Mouse (Mus musculus) retina, adult 2 months (tissue): Measurements from ENCODE around the gene Cant1.
A peak's percentile ranks its signal among the peaks of the same experiment; 100 is the strongest.

Experiments used
- DNase-seq: peaks from one replicate; pipeline ENCODE4 v3.0.0-alpha.2; 2012; ENCODE audit warnings: low read depth, low spot score

Cant1 gene

DNA sequence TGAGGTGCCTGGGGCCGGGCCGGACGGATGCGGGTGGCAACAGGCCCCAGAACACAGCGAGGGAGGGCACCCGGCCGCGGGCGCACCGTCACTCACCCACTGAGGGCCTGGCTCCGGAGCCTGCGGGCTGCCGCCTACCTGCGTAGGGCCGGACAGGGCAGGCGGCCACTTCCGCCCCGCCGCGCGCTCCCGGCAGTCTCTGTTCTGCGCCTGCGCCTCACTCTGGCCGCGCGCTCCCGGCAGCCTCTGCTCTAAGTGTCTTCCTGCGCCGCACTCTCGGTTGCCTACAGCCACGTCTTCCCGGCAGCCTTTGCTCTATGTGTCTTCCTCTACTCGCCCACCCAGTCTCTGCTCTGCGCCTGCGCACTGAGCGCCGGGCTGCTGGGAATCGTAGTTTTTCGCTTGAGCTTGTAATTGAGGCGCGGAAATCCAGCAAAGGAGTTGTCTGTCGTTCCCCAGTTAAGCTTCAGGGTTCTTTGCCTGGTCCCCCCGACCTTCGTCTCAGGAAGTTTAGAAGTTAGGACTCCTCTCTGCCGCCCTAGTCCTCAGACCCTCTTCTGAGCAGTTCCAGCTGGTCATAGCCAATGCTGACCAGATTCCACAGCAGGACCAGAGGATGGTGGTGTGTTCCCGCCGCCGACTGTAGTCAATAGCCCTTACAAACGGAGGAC is at the start of gene Cant1:
Gene Cant1, minus strand, starts transcription at position 253 of the 671 bp plus-strand sequence.
- peak; percentile 97 for DNase-seq

DNA sequence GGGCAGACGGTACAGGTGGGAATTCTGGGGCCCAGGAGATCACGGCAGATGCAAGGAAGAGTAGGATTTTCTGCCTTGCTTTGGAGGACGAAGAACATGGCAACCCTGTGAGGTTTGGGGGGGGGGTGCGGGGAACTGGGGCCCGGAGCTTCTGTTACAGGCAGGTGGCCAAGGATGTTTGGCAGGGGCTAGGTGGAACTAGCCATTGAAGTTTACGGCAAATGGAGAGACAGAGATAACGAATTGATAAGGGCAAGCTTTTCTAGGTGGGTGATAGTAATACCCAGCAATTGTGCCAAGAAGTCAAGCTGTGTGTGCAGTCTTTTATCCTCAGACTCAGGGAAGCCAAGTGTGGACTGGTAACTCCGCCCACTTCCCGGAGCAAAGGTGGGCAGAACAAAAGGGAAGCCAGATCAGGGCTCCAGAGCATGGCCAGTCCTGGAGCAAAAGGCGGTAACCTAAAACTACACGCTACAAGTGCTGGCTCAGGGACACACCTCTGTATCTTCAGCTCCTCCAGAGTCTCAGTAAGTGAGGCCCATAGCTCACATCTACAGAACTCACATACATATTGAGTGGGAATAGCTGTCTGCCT is 48.7 kb upstream of the Cant1 start:
- DNase-seq: no peak

DNA sequence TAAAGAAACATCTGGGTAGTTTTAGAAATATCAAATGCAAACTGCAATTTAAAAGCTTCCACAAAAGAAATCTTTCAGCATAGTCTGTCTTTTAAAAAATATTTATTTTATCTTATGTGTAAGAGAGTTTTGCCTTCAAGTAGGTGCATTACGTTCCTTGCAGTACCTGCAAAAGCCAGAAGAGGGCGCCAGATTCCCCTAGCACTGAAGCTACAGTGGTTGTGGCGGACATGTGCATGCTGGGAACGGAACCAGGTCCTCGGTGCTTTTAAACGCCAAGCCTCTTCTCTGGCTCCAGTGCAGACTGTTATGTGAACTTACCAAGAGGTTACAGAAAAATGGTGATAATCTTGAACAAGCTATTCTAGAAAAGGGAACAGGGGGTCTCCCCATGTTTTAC is 41.4 kb upstream of the Cant1 start:
- no peak for DNase-seq

DNA sequence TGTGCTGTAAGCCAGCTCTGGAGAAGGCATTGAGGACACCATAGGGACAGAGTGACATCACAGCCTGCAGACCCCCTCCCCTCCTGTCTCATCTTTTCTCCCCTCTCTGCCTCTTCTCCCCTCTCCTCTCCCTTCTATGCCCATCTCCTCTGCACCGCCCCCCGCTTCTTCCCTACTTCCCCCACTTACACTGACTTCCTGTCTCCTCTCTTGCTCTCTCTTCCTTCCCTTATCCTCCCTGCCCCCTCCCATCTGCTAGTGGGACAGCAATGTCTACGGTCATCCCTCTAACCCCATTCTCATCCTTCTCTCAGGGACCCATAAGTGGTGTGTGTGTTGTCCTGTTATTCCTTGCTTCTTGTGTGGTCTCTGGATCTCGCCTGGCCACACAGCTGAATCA is 40.6 kb upstream of the Cant1 start:
- no peak for DNase-seq

DNA sequence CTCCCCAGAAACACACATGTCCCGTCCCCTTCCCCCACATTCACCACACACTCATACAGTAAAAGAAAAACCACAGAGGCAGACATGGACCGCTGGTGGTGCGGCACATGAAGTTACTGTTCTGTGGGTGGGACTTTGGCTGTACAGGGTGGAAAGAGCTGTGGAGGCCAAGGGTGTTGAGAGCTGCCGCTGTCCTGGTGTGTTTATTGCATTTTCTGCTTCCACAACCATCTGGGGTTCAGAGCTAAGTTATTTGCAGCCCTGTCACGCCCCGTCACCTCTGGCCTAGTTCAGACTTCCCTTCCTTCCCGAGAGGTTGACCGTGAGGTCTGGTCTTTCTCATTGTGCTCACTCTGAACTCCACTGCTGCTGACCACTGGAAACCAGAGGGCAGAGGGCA is 40.2 kb upstream of the Cant1 start:
- no peak for DNase-seq

DNA sequence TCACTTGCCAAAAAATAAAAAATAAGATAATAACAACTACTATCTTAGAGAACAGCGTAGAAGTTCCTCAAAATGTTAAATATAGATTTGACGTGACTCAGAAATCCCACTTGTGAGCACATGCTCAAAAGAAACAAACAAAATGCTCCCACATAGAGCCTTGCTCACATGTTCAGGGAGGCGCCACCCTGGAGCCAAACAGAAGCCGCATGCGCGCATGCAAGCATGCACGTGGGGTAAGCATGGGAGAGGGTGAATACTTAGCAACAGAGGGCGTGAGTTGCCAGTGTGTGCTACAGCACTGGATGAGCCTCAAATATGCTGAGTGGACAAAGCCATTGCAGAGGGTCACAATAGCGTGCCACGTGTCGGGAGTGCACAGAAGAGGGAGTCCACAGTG is 38.1 kb upstream of the Cant1 start:
- no peak for DNase-seq

DNA sequence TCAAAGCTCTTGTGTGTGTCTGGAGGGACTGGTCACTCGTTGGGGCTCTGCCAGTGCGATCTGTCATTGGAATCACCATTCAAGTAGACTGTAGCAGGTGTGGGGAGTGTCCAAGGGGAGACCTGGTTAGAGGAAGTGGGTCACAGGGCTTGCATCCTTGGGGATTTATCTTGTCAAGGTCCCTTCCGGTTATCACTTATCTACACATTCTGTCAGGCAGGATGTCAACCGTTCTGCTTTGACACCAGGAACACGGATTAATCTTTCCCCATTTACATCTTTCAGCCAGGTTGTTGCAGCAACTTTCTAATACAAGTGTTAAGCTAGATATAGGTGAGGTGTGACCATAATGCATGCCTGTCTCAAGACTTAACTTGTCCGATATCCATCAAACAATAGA is 36.9 kb upstream of the Cant1 start:
- DNase-seq: no peak

DNA sequence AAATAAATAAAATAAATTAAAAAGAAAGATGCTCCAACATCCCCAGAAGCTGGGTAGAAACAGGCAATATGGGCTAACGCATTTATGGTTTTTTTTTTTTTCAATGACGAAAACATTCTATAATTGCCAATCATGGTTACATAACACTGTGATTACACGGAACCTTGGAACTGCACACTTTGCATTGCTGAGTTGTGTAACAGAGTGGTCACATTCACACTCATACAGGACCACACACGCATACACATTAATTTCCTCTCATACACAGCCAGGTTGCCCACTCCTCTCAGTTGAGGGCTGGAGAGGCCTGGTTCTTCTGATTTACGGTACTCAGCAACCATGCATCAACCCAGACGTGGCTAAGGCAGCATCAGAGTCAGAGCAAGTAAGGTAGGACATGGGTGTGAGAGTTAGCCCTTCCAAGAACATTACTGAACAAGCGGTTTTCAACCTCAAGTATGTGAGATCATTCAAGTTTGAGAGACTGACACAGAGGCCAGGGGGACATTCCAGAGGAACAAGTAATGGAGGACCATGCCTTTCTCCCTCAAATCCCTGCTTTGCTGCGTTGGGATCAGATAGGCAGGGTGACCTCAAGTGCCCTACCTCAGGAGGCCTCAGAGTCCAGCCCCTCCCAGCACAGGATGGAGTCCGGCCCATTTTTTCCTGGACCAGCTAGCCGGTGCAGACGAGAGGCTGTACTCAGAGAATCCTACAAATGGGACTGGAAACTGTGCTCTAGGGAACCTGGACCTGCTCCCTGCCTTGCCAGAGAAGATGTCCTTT is 35.2 kb upstream of the Cant1 start:
- DNase-seq: no peak

DNA sequence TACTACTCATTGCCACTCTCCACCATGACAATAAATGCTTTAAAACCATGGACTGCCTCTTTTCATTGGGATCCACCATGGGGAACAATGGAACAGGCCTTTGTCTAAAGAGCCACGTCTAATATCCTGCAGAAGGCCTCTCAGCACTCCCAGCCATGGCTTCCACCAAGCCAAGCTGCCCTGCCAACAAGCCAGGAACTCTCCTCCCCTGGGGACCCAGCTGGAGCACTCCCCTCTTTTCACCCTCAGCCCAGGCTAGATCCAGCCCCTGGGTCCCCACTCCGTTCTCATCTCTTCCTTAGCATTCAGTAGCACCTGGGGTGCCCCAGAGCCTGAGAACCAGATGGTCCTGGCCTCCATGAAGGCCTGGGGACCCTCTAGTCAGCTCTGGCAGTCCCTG is 34.1 kb upstream of the Cant1 start:
- no peak for DNase-seq

DNA sequence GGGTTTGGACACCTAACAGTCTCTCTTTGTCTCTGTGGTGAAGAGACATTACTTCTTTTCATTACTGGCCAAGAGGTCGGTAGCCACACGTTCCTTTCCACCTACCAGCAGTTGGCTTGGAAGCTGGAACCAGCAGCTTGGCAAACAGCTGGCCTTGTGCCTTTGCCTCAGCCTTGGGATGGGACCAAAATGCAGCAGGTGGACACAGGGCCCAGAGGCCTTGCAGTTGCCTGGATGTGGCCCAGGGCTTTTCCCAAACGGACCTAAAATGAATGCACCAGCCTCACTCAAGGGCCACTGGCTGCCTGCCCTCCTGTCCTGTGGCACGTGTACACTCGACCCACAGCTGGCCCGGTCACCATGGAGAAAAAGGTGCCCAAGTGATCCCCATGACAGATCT is 32.3 kb upstream of the Cant1 start:
- no peak for DNase-seq

DNA sequence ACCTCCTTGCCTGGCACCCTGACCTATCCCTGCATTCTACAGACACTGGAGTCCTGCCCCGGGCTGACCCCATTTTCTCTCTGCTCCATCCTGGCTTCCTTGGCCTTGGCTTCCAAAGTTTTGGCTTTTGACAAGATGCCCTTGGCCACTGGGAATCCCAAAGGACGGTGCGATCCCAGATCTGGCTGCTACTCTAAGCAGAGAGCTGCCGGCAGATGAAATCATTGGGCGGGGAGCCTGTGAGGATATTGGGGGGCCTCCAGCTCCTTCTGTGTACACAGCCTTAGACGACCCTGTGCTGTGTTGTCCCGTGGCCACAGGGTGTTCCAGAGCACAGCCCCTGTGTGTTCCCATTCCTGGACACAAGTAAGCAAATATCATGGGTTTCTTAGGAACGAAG is 29.5 kb upstream of the Cant1 start:
- DNase-seq: no peak

DNA sequence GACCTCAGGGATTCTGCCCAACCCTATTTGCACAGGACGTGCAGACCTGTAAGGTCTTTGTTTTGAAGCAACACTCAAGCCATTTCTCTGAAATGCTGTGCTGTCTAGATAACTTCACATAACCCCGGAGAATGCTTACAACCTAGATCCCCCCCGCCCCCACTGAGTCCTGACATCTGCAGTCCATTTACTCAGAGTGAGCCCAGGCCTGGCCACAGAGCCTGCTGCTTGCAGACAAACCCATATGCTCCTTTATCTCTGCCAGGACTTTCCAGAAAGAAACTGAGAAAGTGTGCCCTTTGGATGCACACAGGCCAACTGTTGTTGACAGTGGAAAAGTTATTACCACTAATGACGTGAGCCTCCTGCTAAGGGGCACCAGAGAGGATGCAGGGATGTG is 28.5 kb upstream of the Cant1 start:
- DNase-seq: no peak

DNA sequence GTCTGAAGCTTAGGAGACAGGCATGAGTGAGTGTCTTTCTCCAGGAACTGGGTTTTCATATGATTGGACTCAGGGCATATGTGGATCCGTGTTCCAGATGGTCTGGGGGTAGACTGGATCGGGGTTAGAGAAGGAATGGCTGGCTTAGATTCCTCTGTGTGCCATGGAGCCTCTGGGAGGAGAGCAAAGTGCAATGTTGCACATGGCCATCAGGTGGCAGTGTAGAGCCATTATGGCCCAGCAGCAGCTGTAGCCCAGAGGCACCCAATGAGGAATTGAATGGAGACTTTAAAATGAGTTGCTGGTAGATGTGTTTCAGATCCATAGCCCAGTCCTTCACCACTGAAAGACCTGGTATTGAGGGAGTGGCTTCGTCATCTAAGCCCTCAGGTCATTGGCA is 27.0 kb upstream of the Cant1 start:
- DNase-seq: peak; percentile 57

DNA sequence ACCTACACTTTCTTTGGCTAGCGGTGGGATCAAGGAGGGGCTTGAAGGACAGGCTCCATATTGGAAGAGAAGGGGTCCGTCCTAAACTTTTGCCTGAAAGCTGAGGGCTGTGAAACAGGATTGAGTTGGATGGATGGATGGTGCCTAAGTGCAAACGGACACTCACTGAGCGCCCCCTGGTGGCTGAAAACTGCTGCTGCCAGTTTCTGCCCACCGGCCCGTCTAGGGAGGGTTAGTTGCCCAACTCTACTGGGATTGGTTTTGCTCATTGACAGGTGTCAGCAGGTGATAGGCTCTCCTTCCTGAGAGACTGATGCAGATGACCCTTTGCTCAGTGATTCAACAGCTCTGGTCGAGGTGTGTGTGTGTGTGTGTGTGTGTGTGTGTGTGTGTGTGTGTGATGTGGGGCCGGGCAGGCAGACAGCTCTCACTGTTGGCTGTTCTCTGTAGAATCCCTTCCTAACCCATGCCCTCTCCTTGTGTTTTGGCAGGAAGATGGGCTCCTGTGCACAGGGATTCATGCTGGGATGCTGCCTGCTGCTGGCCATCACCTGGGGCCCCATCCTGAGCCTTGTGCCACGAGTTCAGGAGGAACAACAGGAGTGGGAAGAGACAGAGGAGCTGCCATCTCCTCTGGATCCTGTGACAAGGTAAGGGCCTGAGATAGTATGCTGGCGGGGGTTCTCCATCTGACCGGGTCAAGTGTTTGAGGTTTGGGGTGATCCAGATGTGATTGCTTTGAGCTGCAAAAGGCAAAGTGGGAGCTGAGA is 24.5 kb upstream of the Cant1 start:
- DNase-seq: no peak

DNA sequence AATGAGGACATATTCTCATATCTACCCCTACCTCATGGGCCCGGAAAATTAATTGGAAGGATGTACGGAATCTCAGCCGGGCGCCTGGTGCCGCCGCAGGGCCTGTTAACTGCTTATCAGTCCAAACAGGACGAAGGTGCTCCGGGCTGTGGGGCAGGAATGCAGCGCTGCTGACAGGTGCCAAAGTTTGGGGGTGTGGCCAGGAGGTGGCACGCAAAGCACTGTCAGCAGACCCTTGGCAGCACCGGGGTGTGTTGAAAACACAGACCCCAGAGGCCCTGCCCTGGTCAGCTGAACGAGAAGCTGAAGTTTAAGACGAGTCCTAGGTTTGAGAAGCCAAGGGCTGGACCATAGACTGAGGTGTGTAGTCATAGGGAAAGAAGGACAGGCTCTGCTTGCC is 23.8 kb upstream of the Cant1 start:
- no peak for DNase-seq

DNA sequence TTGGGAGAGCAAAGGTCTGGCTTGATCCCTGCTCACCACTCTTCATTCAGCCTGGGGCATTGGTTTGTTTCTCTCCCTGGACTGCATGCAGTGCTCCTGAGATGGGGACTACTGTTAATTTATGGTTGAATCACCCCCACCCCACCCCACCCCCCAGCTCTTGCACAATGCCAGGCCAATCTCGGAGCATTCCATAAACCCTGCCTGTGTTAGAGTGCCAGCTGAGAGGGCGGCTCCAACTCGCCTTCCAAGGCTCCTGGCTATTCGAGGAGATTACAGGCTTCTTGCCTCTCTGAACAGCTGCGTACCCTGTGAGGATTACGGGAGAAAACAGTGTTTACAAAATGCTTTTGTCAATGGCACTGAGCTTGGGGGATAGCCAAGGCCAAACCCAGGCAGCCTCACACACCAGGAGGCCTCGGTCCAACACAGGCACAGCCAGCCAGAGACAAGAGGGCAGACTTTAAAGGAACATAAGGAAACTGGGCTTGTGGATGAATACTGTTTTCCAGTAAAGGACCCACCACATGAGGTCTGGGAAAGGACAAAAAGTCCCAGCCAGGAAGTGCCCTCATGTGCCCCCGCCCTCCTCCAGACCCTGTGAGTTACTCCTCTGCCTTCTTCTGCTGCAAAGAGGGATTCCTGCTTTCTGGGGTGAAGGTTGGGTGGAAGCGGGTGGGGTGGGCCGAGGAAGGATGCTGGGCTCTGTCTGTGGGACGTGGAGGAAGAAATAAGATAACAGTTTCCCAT is 20.0 kb upstream of the Cant1 start:
- DNase-seq: no peak

DNA sequence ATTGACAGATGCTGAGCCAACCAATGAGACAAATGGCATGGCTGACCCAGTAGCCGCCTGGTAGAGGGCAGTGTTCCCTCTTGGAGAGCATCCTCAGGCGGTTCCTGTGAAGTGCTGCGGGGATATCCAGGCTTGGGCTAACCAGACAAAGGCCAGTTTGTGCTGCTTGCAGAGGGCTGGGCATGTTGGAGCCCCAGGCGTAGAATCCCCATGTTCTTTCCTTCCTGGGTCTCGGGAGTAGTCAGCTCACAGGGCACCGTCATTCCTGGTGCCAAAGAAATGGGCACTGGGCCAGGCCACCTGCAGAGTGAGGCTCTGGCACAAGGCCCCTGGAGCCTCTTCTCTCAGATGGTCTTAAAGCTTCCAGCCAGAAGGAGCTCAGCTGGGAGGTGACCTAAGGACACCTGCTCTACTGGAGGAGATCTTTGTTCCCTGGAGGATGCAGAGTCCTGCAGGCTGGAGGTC is 17.6 kb upstream of the Cant1 start:
- DNase-seq: no peak

DNA sequence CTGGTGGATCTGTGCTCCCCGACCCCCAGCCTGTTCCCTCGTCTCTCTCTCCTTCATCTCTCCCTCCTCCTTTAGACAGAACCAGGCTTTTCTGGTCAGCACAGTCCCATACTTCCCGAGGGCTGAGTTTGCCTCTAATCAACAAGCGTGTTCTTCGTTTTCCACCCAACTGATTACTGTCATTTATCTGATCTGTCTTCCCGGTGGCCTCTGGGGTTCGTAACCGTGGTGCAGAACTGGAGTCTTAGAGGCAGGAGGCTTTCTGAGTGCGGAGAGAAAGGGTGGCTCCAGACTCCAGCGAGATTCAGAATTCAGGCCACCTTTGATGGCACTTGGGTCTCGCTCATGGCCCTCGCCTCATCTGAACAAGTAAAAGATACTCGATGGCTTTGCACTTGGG is 15.2 kb upstream of the Cant1 start:
- no peak for DNase-seq

DNA sequence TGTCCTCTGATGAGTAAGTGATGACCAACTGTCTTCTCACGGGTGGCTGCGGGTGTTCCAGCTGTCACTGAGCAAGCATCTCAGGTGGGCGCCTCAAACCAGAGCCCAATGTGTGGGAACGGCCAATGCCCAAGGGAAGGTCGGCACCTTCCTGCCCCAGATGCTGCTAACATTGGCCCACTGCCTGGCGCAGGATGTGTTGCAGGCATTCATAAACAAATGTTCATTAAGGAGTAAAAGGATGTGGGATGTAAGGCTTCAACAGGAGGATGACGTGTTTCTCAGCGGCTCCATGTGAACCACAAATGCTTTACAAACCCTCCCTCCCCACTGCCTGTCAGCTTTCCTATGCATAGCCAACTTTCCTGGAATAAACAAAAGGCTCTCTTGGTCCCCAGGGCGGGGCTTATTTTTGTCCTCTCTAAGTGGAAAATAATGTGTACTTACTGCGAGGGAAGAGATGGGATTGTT is 14.5 kb upstream of the Cant1 start:
- no peak for DNase-seq

DNA sequence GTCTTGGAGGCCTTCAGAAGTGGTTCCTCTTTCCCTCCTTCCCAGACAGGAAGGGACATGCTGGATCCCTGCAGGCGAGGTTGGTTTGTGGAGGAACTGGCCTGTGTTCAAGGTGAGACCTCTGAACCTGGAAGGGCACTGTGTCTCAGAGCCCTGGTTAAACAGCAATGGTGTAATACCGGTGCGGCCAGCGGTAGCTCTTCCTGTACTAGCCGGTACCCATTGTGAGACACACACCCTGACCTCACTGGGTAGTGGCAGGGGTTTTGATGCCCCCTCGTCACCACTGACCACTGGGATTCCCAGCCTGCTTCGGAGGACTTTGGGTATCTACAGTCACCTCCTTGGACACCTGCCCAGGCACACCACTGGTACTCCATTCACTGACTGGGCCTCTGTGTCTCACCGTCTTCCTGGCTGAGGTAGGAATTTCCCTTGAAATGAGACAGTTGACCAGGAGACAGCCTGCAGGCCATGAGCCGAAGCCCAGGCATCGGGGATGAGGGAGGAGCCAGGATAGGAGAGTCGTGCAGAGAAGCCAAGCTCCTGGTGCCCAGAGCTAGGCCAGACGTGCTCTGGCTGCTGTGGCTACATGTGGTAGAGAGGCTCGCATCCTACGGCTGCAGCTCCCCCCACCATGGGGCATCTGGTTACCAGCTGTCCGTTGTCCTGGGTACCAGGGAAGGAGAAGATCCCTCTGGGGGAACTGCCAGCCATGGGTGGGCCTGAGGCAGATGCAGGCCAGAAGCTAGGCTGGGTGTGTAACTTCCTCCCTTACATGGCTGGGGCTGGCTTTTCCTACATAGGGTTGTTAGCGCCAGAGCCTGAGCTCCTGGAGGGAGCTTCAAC is 12.4 kb upstream of the Cant1 start:
- DNase-seq: no peak
